Mouse (Mus musculus): ENCODE measurements at regions not wholly inside any gene's neighbourhood (a gene's known extent, or its start where the extent isn't known, plus 50 kb on each side); places are given as distances from the start of the nearest gene placed in this dataset.

GRCm38 (mm10) chr7:34587239-34587638 is 69.3 kb downstream of the Kctd15 start:
- no peak for DNase-seq (ENCODE audit: low read depth, low spot score)

- no peak for DNase-seq (ENCODE audit: low read depth, low spot score)
These were observed 71.1 kb downstream of the Kctd15 start for GRCm38 (mm10) chr7:34585312-34585865.

DNA sequence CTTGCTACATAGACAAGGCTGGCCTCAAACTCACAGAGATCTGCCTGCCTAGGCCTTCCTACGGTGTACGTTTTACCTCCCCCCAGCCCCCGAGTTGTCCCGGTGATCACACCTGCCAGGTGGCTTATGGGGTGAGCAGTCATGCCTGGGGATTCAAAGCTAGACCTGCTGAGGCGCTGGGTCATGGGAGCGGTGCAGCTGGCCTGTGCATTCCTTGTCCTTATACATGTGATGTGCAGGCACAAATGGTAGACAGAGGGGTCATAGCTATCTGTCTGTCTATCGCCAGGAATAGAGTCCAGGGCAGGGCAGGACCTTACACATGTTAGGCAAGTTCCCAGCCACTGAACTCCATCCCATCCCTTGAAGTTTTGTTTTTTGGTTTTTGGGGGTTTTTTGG is 71.7 kb downstream of the Kctd15 start:
- DNase-seq (ENCODE audit: low read depth, low spot score), result no peak

DNA sequence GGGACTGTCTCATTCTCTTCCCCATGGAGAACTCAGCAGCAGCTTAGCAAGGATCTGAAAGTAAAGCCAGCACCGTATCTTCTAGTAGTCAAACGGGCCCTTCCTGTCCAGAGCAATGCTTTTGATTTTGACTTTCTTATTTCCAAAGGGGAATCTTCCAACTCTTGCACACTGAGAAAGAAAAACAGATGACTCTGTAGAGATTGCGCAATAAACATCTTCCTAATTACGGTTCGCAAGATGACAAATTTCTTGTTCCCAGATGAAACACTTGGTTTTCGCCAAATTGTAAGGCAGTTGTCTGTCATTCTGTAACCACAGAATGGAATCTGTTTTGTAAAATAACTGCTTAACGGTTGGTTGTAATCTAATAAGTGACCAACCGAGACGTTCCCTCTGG is 75.7 kb downstream of the Kctd15 start:
- no peak for DNase-seq (ENCODE audit: low read depth, low spot score)

GRCm38 (mm10) chr7:34571295-34571694 is 85.2 kb downstream of the Kctd15 start:
- no peak for DNase-seq (ENCODE audit: low read depth, low spot score)

GRCm38 (mm10) chr7:34570114-34571065 is 86.1 kb downstream of the Kctd15 start:
- peak; percentile 66 for DNase-seq (ENCODE audit: low read depth, low spot score)

DNA sequence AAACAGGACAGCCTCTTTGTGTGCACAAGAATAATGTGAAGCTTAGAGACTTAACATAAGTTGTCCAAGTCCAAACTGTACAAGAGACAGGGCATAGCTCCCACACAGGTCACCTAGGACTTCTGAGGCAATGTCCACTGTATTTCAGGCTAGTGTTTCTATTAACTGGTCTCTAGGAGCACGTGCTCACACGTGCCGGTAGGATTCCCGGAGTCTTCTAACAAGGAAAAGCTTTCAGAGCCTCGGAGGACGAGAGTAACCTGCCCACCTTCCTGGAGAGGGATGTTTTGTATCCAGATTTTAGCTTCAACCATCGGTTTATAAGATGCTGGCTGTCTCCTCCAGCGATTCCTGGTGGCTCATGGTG is 86.8 kb downstream of the Kctd15 start:
- no peak for DNase-seq (ENCODE audit: low read depth, low spot score)

GRCm38 (mm10) chr7:34567575-34567974 is 89.0 kb downstream of the Kctd15 start:
- no peak for DNase-seq (ENCODE audit: low read depth, low spot score)

DNA sequence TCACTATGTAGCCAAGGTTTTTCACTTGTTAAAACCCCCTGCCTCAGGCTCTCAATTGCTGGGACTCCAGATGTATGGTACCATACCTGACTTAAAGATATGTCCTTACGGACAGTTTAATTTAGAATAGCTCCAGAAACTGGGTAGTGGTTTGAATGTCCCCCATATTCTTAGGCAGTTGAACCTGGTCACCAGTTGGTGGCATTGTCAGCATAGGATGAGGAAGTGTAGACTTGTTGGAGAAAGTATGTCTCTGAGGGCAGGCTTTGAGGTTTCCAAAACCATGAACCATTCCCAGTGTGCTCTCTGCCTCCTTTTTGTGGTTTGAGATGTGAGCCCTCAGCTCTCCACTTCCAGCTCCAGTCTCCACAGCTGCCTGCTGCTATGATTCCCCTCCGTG is 94.4 kb downstream of the Kctd15 start:
- DNase-seq (ENCODE audit: low read depth, low spot score), result no peak

DNA sequence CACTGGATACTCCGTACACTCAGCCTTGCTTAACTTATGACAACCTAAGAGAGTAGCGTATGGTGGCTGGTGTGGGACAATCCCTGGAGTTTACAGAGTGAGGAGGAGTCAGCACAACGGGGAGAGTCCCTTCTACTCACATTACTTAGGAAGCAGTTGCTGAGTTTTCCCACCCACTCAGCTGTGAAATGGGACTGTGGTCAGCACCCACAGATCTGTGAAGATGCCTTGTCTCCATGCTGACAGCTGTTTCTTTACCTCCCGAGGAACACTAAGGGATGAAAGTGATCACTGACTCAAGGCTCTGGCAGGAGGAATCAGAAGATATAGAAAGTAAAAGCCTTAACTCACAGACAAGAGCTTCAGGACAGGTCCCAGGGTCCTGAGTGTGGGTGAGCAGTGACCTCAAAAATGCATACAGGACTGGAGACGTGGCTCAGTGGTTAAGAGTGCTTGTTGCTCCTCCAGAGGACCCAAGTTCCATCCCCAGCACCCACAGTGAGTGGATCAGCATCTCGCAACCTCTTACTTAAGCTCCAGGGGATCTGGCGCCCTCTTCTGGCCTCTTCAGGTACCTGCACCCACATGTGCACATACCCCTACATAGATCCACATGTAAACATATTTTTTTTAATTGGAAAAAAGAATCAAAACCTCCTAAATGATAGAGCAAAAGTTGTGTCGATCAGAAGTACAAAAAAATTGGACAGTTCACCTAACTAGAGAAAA is 97.8 kb downstream of the Kctd15 start:
- DNase-seq (ENCODE audit: low read depth, low spot score), result no peak

GRCm38 (mm10) chr7:34555196-34555595 is 101.3 kb downstream of the Kctd15 start:
- DNase-seq (ENCODE audit: low read depth, low spot score), result no peak

GRCm38 (mm10) chr7:34546609-34547316 is 109.8 kb downstream of the Kctd15 start:
- DNase-seq (ENCODE audit: low read depth, low spot score), result no peak

GRCm38 (mm10) chr7:34545906-34546305 is 110.6 kb downstream of the Kctd15 start:
- no peak for DNase-seq (ENCODE audit: low read depth, low spot score)

- no peak for DNase-seq (ENCODE audit: low read depth, low spot score)
These were observed 114.6 kb downstream of the Kctd15 start for GRCm38 (mm10) chr7:34541906-34542305.

GRCm38 (mm10) chr7:34541000-34541399 is 115.5 kb downstream of the Kctd15 start:
- no peak for DNase-seq (ENCODE audit: low read depth, low spot score)

GRCm38 (mm10) chr7:34539856-34540255 is 116.7 kb downstream of the Kctd15 start:
- no peak for DNase-seq (ENCODE audit: low read depth, low spot score)

DNA sequence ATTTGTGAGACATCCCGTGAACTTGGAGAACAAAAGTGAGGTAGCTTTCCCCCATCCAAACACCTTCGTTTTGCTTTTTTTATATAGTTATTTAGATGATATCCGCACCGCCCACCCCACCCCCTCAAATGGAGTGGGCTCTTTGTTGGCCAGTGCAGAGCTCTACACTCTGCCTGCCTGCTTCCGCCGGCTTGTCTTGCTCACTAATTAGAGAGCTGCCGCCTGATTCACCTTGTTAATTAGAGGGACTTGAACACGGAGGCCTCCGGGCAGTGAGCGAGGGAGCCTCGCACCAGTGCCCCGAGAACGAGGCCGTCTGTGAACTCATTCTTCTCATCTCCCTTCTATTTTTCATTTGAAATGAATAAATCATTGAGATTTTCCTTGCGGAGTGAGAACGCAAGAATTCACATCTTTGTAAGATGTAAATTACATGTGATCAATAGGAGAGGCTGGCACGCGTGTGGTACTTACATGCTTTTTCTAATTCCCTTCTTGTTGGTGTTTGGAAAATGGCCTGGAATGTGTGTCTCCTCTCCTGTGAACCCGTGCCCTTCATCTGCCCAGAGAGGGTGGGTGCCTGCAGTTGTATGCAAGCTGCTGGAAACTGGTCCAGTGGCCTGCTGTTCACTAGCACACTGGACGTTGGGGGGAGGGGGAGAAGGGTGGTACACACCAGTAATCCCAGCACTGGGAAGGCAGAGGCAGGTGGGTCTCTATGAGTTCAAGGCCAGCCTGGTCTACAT is 118.0 kb downstream of the Kctd15 start:
- no peak for DNase-seq (ENCODE audit: low read depth, low spot score)

DNA sequence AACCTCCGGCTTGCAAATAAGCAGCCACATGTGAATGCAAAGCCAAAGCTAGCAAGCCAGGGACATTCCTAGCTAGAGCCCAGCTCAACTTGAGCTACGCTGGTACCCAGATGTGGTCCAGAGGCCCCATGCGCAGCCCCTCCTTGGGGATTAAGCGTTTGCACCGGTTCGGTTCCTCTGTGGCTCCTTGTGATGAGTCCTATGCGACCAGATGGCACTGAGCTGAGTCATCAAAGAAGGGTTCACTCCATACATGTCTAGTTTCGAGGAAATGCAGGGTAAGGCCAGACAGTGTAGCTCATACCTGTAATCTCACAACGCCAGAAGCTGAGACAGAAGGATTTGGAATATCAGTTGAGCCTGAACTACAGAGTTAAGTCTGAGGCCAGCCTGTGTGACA is 119.4 kb downstream of the Kctd15 start:
- DNase-seq (ENCODE audit: low read depth, low spot score), result no peak

DNA sequence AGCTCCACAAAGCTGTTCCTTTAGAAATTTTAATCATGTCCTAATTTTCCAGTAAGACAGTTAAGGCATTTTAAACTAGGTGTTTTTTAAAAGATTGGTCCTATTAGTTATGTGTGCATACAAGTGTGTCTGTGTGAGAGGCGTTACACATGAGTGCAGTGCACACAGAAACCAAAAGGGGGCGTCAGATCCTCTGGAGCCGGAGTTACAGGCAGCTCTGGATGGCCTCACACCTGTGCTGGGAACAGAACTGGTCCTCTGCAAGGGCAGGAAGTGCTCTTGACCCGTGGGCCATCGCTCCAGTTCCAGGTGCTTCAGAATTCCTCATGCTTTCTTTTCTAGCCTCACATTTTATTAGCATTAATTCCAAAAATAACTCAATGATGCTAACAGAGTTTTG is 122.3 kb downstream of the Kctd15 start:
- DNase-seq (ENCODE audit: low read depth, low spot score), result no peak

- DNase-seq (ENCODE audit: low read depth, low spot score), result no peak
These were observed 124.9 kb downstream of the Kctd15 start for GRCm38 (mm10) chr7:34531639-34532038.

GRCm38 (mm10) chr7:34507858-34508257 is 114.7 kb upstream of the Lsm14a start:
- no peak for DNase-seq (ENCODE audit: low read depth, low spot score)

All from embryo, embryonic 11.5 days (tissue).